ENCODE assay signal across 22 mouse cellular contexts in the genomic region with DNA sequence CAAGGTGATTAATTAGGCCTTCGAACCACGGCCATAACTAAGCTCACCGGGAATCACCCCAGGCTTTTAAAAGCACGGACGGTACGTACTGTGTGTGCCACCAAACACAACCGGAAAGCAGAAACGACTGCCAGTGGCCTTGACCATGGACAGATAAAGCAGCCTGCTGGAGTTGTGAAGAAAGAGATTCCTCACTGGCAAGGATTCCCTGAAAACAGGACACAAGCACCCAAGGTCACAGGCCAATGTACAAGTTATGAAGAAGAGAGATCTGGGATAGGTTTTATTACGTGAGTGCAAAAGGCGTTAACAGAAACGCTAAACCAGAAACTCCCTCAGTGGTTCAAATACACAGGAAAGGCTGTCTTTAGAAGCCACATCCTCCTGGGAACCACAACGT.
DNase-seq lines count a peak whose midpoint lies in the region; ATAC-seq lines count a peak whose summit lies in the region.
"Had no signal": no experiment of that assay in that cellular context is flagged by ENCODE, and none has a peak within 500 bp of the region (broad histone marks: within the 10 kb centered on the region; RNA-seq: fewer than 3 reads in every experiment).

No protein-coding gene starts in this region.

- DNase-seq in heart, adult 11 months = peak; percentile 96
- DNase-seq in heart, postnatal 10 days = no peak
- peak; percentile 73 for DNase-seq in ovary, adult 18-20 months (ENCODE audit: low spot score)
- no peak for DNase-seq in ovary, postnatal 10 days (ENCODE audit: low spot score)
- DNase-seq in adrenal gland, postnatal 25 days = peak; percentile 43
- no peak for DNase-seq in kidney, postnatal 25 days
- DNase-seq: cerebellum, adult 11-12 months; cerebellum, postnatal 14 days; gastrocnemius, postnatal 36 days; kidney, adult 8-10 months; kidney, postnatal 14 days; liver, embryonic 13.5 days; lung, postnatal 4 days; right cerebral cortex, postnatal 4 days; thymus, postnatal 4 days had no signal

- H3K27ac ChIP-seq in hindbrain, embryonic 13.5 days = no peak overlapping the region
- H3K27ac ChIP-seq: forebrain, embryonic 15.5 days; heart, embryonic 13.5 days; limb, embryonic 12.5 days; liver, embryonic 13.5 days; lung, embryonic 15.5 days; midbrain, embryonic 10.5 days; stomach, postnatal 0 days had no signal

- intact Hi-C loops in heart, postnatal 10 days (cut with DNase I) = no loop called here

- no peak overlapping the region for H3K9ac ChIP-seq in hindbrain, embryonic 13.5 days
- H3K9ac ChIP-seq: forebrain, embryonic 15.5 days; heart, embryonic 13.5 days; limb, embryonic 12.5 days; liver, embryonic 13.5 days; lung, embryonic 15.5 days had no signal

- H3K4me1 ChIP-seq in hindbrain, embryonic 13.5 days (replicated peaks) = no peaks in the 10 kb centered on the region
- H3K4me1 ChIP-seq: forebrain, embryonic 15.5 days; heart, embryonic 13.5 days; limb, embryonic 12.5 days; liver, embryonic 13.5 days; lung, embryonic 15.5 days; midbrain, embryonic 10.5 days had no signal

- no peak overlapping the region for H3K4me3 ChIP-seq in hindbrain, embryonic 13.5 days
- H3K4me3 ChIP-seq: forebrain, embryonic 15.5 days; heart, embryonic 13.5 days; limb, embryonic 12.5 days; liver, embryonic 13.5 days; lung, embryonic 15.5 days; midbrain, embryonic 10.5 days had no signal

- 92% methylated on average over 12 of the region's 12 CpGs for WGBS in hindbrain, embryonic 13.5 days

- H3K9me3 ChIP-seq in hindbrain, embryonic 13.5 days = no peaks in the 10 kb centered on the region
- H3K9me3 ChIP-seq: forebrain, embryonic 15.5 days; heart, embryonic 13.5 days; limb, embryonic 12.5 days; liver, embryonic 13.5 days; lung, embryonic 15.5 days; midbrain, embryonic 10.5 days had no signal

- no peaks in the 10 kb centered on the region for H3K36me3 ChIP-seq in hindbrain, embryonic 13.5 days
- H3K36me3 ChIP-seq: forebrain, embryonic 15.5 days; heart, embryonic 13.5 days; limb, embryonic 12.5 days; liver, embryonic 13.5 days; lung, embryonic 15.5 days; midbrain, embryonic 10.5 days had no signal

- H3K27me3 ChIP-seq in hindbrain, embryonic 13.5 days = peaks cover 9% of the 10 kb centered on the region; the same call in 1 of the 2 replicates
- H3K27me3 ChIP-seq: forebrain, embryonic 15.5 days; heart, embryonic 13.5 days; liver, embryonic 13.5 days; lung, embryonic 15.5 days had no signal

- H3K4me2 ChIP-seq in hindbrain, embryonic 13.5 days = no peak overlapping the region
- H3K4me2 ChIP-seq: forebrain, embryonic 15.5 days; heart, embryonic 13.5 days; limb, embryonic 12.5 days; liver, embryonic 13.5 days; lung, embryonic 15.5 days had no signal

- ATAC-seq in hindbrain, embryonic 13.5 days (ENCODE audit: low FRiP score) = no peak
- ATAC-seq: forebrain, embryonic 15.5 days had no signal

Comparison
In these comparisons a context has a peak if more than half of its experiments do, and no peak if none do; other contexts are left out.
1. DNase-seq: peak in heart, adult 11 months (single experiment), ovary, adult 18-20 months (single experiment) and adrenal gland, postnatal 25 days (single experiment); none in heart, postnatal 10 days (0 of 2), ovary, postnatal 10 days (single experiment) and kidney, postnatal 25 days (0 of 2).